Mouse (Mus musculus): Measurements from ENCODE around the gene Gm20388. TPM values are rescaled to one million over a fixed set of nuclear protein-coding genes. Genes with fewer than 3 reads are reported as not detected.

Gm20388 gene
- polyA plus RNA-seq, 1 experiment from 2014 or later: not detected

DNA sequence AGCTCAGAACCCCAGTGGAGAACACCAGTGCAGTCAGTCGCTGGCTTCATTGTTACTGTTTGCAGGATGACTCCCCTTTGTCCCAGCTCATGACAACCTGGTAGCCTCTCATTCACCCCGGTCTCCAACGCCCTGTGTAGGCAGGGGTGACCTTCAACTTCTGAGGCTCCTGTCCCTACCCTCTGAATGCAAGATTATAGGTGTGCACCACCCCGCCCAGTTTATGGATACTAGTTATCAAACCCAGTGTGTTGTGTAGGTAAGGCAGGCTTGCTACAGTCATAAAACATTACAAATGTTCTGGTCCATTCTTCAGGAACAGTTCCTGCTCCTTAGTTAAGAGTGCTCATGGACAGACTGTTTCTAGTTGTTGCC is 3903.2 kb downstream of the Gm20388 start:
- Histone ChIP-seq H3K27ac (peak overlapping the region; percentile 27; the same call in 1 of the 2 replicates), H3K36me3 (peaks cover 10% of the 10 kb centered on the region; the same call in 1 of the 2 replicates), H3K4me1 (peaks cover 3% of the 10 kb centered on the region; the same call in 1 of the 2 replicates), H3K4me2 (replicated peaks) (no peak overlapping the region), H3K27me3 (no peaks in the 10 kb centered on the region), H3K9me3 (no peaks in the 10 kb centered on the region), H3K4me3 (no peak overlapping the region), H3K9ac (no peak overlapping the region)
- ATAC-seq (ENCODE audit: insufficient number of reproducible peaks, insufficient read depth, low FRiP score, low TSS enrichment): no peak
- 92% methylated on average over 4 of the region's 4 CpGs for WGBS

DNA sequence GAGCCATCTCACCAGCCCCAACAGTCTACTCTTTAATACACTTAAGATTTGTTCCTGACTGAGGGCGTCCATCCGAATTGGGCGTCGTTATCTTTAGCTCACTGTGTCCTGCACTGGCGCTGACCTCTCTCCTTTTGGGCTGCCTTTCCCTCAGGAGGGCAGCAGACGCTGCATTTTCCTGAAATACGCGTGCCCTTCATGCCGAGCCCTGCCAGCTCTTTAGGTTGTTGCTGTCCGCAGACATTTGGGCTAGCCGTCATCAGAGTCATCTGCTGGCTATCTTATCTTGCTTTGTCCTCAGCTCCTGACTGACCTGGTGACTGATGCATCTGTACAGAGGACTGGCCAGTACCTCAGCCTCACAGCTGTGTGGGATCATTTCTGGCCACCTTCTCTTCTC is 3904.7 kb downstream of the Gm20388 start:
- Histone ChIP-seq H3K4me2 (replicated peaks) (no peak overlapping the region), H3K36me3 (peaks cover 10% of the 10 kb centered on the region; the same call in 1 of the 2 replicates), H3K27ac (no peak overlapping the region), H3K4me1 (peaks cover 3% of the 10 kb centered on the region; the same call in 1 of the 2 replicates), H3K4me3 (no peak overlapping the region), H3K27me3 (no peaks in the 10 kb centered on the region), H3K9me3 (no peaks in the 10 kb centered on the region), H3K9ac (no peak overlapping the region)
- ATAC-seq (ENCODE audit: insufficient number of reproducible peaks, insufficient read depth, low FRiP score, low TSS enrichment): no peak
- WGBS: 85% methylated on average over 11 of the region's 11 CpGs

DNA sequence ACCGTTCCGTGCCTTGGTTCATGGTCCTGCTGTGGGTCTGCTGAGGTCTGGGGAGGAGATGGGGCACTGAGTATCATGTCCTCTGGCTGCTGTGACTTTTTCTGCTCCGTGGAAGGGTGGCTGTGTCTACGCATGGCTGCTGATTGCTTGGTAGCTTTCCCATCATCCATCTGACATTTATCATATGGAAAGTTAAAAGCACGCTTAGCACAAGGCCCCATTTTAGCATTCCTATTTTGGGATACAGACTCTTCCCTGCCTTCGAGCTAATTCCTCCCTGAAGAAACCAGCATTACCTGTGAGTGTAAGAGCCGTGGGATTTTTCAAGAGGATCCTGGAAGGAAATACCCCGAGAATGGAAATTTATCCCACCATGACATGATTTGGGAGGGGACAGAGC is 3906.3 kb downstream of the Gm20388 start:
- Histone ChIP-seq H3K36me3 (peaks cover 10% of the 10 kb centered on the region; the same call in 1 of the 2 replicates), H3K4me1 (no peaks in the 10 kb centered on the region; the same call in 1 of the 2 replicates), H3K4me2 (replicated peaks) (no peak overlapping the region)

DNA sequence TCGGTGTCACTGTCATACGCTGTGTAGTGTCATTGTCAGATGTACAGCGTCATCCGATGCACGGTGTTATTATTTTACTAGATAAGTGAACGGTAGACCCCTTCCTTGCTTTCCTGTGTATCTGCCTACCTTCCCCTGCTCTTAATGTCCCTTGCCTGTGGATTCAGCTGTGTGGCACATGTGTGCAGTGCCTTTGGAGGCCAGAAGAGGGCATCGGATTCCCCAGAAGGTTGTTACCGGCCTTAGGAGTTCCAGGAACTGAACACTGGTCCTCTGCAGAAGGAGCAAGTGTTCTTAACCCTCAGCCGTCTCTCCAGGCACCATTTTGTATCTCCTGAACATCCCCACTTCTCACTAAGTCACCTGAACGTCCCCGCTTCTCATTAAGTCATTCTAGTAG is 3907.1 kb downstream of the Gm20388 start:
- no peaks in the 10 kb centered on the region; the same call in 1 of the 2 replicates for H3K4me1 ChIP-seq
- no peak overlapping the region for H3K4me3 ChIP-seq
- no peak overlapping the region for H3K27ac ChIP-seq
- H3K9ac ChIP-seq: no peak overlapping the region
- no peak for ATAC-seq (ENCODE audit: insufficient number of reproducible peaks, insufficient read depth, low FRiP score, low TSS enrichment)
- H3K9me3 ChIP-seq: no peaks in the 10 kb centered on the region
- peaks cover 10% of the 10 kb centered on the region; the same call in 1 of the 2 replicates for H3K36me3 ChIP-seq
- H3K27me3 ChIP-seq: no peaks in the 10 kb centered on the region
- H3K4me2 ChIP-seq (replicated peaks): no peak overlapping the region
- WGBS: 90% methylated on average over 11 of the region's 11 CpGs

More for the DNA sequence above, 3906.3 kb downstream of the Gm20388 start:
- no peaks in the 10 kb centered on the region for H3K27me3 ChIP-seq
- ATAC-seq (ENCODE audit: insufficient number of reproducible peaks, insufficient read depth, low FRiP score, low TSS enrichment): no peak
- WGBS: 89% methylated on average over 8 of the region's 8 CpGs
- no peaks in the 10 kb centered on the region for H3K9me3 ChIP-seq
- H3K27ac ChIP-seq: no peak overlapping the region
- no peak overlapping the region for H3K4me3 ChIP-seq
- no peak overlapping the region for H3K9ac ChIP-seq

DNA sequence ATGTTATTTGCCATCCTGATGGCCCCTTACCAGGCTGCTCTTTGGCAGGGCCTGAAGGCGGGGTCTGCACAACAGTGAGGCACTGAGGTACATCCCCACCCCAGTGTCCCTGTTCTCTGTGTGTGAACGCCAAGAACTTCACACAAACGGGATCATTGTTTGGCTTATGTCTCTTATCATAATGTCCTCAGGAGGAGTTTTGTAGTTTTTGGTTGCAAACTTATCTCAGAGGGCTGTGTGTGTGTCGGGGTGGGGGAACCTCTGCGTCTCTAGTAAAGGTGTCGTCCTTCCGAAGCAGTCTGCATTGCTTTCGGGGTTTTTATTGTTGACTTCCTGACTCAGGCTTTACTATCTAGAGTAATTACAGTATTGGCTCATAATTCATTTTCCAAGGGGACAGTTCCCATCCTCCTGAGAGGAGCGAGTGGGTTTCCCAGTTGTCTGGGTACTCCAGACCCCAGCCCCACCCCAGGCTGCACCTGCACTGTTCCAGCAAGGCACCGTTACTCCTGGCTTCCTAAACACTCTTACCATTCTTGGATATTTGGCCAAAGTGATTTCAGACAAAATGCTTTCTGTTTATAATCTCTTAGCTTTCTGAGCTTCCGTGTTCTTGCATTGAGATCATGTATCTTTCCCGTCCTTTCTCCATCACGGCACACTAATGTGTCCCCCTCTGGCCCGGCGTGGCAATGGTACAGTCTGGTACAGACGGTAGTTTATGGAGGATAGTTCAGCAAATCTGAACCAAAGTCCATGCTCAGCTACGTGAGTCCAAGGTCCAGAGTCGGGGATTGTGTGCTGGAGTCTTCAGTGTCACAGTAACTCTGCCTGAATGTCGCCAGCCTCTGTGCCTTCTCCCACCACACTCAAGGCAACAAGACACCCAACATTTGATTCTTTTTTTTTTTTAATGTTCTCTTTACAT is 3909.3 kb downstream of the Gm20388 start:
- H3K4me1 ChIP-seq: no peaks in the 10 kb centered on the region
- no peak overlapping the region for H3K4me2 ChIP-seq (replicated peaks)
- peaks cover 15% of the 10 kb centered on the region for H3K36me3 ChIP-seq
- H3K27me3 ChIP-seq: no peaks in the 10 kb centered on the region
- no peak overlapping the region for H3K4me3 ChIP-seq
- 0 out of 2 replicates have a peak, but pooled peaks cover 3% of the 10 kb centered on the region for H3K9me3 ChIP-seq
- H3K27ac ChIP-seq: no peak overlapping the region
- H3K9ac ChIP-seq: no peak overlapping the region
- WGBS: 95% methylated on average over 19 of the region's 19 CpGs
- ATAC-seq (ENCODE audit: insufficient number of reproducible peaks, insufficient read depth, low FRiP score, low TSS enrichment): no peak

DNA sequence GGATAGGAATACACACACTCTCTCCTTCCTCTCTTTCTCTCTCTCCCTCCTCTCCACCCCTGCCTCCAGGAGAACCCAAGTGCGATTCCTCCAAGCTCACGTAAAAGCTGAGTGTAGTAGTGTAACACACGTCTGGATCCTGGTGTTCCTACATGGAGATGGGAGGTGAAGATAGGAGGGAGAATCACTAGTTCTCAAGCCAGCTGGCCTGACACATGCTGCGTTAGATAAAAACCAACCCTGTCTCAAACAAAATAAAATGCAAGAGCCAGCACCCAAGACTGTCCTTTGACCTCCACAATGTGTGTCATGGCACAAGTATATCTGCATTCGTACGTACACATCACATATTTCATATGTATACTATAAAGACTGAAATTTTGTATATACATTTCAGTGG is 3910.1 kb downstream of the Gm20388 start:
- peaks cover 18% of the 10 kb centered on the region for H3K36me3 ChIP-seq
- no peaks in the 10 kb centered on the region for H3K4me1 ChIP-seq
- 96% methylated on average over 6 of the region's 6 CpGs for WGBS
- no peaks in the 10 kb centered on the region for H3K27me3 ChIP-seq
- H3K4me2 ChIP-seq (replicated peaks): no peak overlapping the region
- H3K9me3 ChIP-seq: 0 out of 2 replicates have a peak, but pooled peaks cover 3% of the 10 kb centered on the region
- no peak for ATAC-seq (ENCODE audit: insufficient number of reproducible peaks, insufficient read depth, low FRiP score, low TSS enrichment)
- no peak overlapping the region for H3K4me3 ChIP-seq
- no peak overlapping the region for H3K27ac ChIP-seq
- H3K9ac ChIP-seq: no peak overlapping the region

DNA sequence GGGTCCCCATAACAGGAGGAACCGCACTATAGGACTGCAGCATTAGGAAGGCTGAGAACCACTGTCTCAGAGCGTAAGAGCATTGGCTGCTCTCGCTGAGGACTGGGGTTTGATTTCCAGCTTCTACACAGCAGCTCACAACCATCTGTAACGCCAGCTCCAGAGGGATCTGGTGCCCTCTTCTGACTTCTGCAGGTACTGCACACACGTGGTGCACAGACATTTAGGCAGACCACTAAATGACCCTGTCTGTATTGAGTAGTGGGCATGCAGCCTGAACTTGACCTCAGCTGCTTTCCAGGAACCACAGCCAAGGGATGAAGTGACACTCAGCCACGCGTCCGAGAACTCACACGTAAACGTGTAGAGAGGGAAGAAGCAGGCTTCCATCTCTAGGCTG is 3912.5 kb downstream of the Gm20388 start:
- no peaks in the 10 kb centered on the region for H3K27me3 ChIP-seq
- H3K9me3 ChIP-seq: 0 out of 2 replicates have a peak, but pooled peaks cover 3% of the 10 kb centered on the region
- H3K36me3 ChIP-seq: peaks cover 29% of the 10 kb centered on the region
- H3K4me1 ChIP-seq: no peaks in the 10 kb centered on the region
- WGBS: 96% methylated on average over 10 of the region's 10 CpGs
- no peak overlapping the region for H3K27ac ChIP-seq
- ATAC-seq (ENCODE audit: insufficient number of reproducible peaks, insufficient read depth, low FRiP score, low TSS enrichment): no peak
- H3K9ac ChIP-seq: no peak overlapping the region
- no peak overlapping the region for H3K4me2 ChIP-seq (replicated peaks)
- no peak overlapping the region for H3K4me3 ChIP-seq

GRCm38 (mm10) chr8:123823532-123824123 is 3913.0 kb downstream of the Gm20388 start:
- peaks cover 35% of the 10 kb centered on the region for H3K36me3 ChIP-seq
- no peak overlapping the region for H3K4me2 ChIP-seq (replicated peaks)
- H3K9me3 ChIP-seq: 0 out of 2 replicates have a peak, but pooled peaks cover 3% of the 10 kb centered on the region

GRCm38 (mm10) chr8:123826001-123826400 is 3915.4 kb downstream of the Gm20388 start:
- no peak overlapping the region for H3K27ac ChIP-seq
- no peak overlapping the region for H3K4me3 ChIP-seq
- 59% methylated on average over 9 of the region's 9 CpGs for WGBS

More at GRCm38 (mm10) chr8:123823532-123824123, 3913.0 kb downstream of the Gm20388 start:
- Histone ChIP-seq H3K4me3 (no peak overlapping the region), H3K27me3 (no peaks in the 10 kb centered on the region), H3K4me1 (no peaks in the 10 kb centered on the region), H3K27ac (no peak overlapping the region), H3K9ac (no peak overlapping the region)
- 92% methylated on average over 18 of the region's 18 CpGs for WGBS
- ATAC-seq (ENCODE audit: insufficient number of reproducible peaks, insufficient read depth, low FRiP score, low TSS enrichment): no peak

GRCm38 (mm10) chr8:123826758-123827157 is 3916.1 kb downstream of the Gm20388 start:
- no peak for ATAC-seq (ENCODE audit: insufficient number of reproducible peaks, insufficient read depth, low FRiP score, low TSS enrichment)
- H3K27me3 ChIP-seq: no peaks in the 10 kb centered on the region
- H3K4me3 ChIP-seq: no peak overlapping the region
- H3K27ac ChIP-seq: no peak overlapping the region
- no peak overlapping the region for H3K4me2 ChIP-seq (replicated peaks)
- 89% methylated on average over 7 of the region's 7 CpGs for WGBS
- H3K9me3 ChIP-seq: 0 out of 2 replicates have a peak, but pooled peaks cover 3% of the 10 kb centered on the region
- no peak overlapping the region for H3K9ac ChIP-seq
- H3K36me3 ChIP-seq: peaks cover 62% of the 10 kb centered on the region
- H3K4me1 ChIP-seq: no peaks in the 10 kb centered on the region

More at GRCm38 (mm10) chr8:123826001-123826400, 3915.4 kb downstream of the Gm20388 start:
- no peak for ATAC-seq (ENCODE audit: insufficient number of reproducible peaks, insufficient read depth, low FRiP score, low TSS enrichment)
- Histone ChIP-seq H3K4me1 (no peaks in the 10 kb centered on the region), H3K36me3 (peaks cover 55% of the 10 kb centered on the region), H3K4me2 (replicated peaks) (no peak overlapping the region), H3K9me3 (0 out of 2 replicates have a peak, but pooled peaks cover 3% of the 10 kb centered on the region), H3K9ac (no peak overlapping the region), H3K27me3 (no peaks in the 10 kb centered on the region)

DNA sequence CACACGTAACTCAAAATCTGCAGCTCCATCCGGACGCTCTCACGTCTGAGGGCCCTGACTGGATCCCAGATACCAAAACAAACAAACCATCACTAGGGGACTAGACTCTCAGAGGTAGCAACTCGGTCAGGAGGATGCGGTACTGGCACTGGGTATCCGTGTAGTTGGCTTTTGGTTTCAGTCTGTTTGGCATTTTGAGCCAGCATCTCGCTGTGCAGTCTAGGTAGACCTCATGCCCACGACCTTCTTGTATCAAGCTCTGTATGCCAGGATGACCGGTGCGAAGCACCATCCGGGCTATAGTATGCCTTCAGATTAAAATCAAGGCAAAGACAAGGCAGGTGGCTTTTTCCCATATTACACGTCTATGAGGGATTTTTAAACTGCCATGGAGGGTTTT is 3916.9 kb downstream of the Gm20388 start:
- no peak for ATAC-seq (ENCODE audit: insufficient number of reproducible peaks, insufficient read depth, low FRiP score, low TSS enrichment)
- no peak overlapping the region for H3K4me3 ChIP-seq
- H3K4me2 ChIP-seq (replicated peaks): no peak overlapping the region
- no peaks in the 10 kb centered on the region for H3K27me3 ChIP-seq
- no peaks in the 10 kb centered on the region for H3K4me1 ChIP-seq
- H3K27ac ChIP-seq: no peak overlapping the region
- 90% methylated on average over 13 of the region's 13 CpGs for WGBS
- no peak overlapping the region for H3K9ac ChIP-seq
- H3K36me3 ChIP-seq: peaks cover 68% of the 10 kb centered on the region
- H3K9me3 ChIP-seq: 0 out of 2 replicates have a peak, but pooled peaks cover 3% of the 10 kb centered on the region
